Mouse (Mus musculus) B cell, adult 67 days (primary cell): ENCODE measurements around the gene Rsad2. TPM values are rescaled to one million over a fixed set of nuclear protein-coding genes. Genes with fewer than 3 reads are reported as not detected.

ENCODE experiments used
- total RNA-seq, 2 experiments: library from RNA; stranded (reverse); gene quantifications; 4 replicates each; pipeline ENCODE4 v1.2.4; 2023

Gene Rsad2
- total RNA-seq, result 1 to 10 TPM; 1.7 to 2.6 TPM

GRCm38 (mm10) chr12:26456028-26456698, at the start of gene Rsad2:
TSS of gene Rsad2 (minus strand) at chr12:26456452.

GRCm38 (mm10) chr12:26469098-26470041, 13.1 kb upstream of the Rsad2 start, which contains the start of gene Cmpk2:
TSS of gene Cmpk2 (plus strand) at chr12:26469204.

GRCm38 (mm10) chr12:26415104-26415771, 41.0 kb downstream of the Rsad2 start, which contains the start of gene Rnf144a:
TSS of gene Rnf144a (minus strand) at chr12:26415254.

Other genes with a start within 250 kb of the Rsad2 start
- 10 to 100 TPM; 83.8 to 89.1 TPM for gene Rnf144a, start 41.2 kb downstream of the Rsad2 start, total RNA-seq
- gene Cmpk2, start 12.8 kb upstream of the Rsad2 start, total RNA-seq, result 10 to 100 TPM; 12.3 to 16.7 TPM